Mouse (Mus musculus) spleen, adult 12 weeks (tissue): ENCODE measurements around the gene Fgf18.

Experiments used
- DNase-seq: peaks from one replicate; pipeline ENCODE4 v3.0.0; 2022; ENCODE audit warnings: low spot score

Gene Fgf18

DNA sequence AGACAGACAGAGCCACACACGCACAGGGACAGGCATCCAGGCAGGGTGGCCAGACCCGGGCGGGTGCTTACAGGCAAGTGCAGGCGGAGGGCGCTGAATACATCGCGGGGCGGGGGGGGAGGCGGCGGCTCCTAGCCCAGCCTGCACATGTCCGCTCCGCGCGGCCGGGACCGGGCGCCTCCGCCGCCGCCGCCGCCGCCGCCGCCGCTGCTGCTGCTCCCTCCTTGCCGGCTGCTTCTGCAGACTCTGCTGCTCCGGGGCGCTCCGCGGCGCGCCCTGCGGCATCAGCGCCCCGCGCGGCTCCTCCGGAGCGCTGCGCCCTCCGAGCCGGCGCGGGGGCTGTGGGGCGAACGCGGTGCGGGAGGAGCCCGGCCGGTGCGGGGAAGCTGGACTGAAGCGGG, at the start of gene Fgf18:
TSS of gene Fgf18 (minus strand) at position 230 of the 401 bp plus-strand sequence.
- DNase-seq = no peak

DNA sequence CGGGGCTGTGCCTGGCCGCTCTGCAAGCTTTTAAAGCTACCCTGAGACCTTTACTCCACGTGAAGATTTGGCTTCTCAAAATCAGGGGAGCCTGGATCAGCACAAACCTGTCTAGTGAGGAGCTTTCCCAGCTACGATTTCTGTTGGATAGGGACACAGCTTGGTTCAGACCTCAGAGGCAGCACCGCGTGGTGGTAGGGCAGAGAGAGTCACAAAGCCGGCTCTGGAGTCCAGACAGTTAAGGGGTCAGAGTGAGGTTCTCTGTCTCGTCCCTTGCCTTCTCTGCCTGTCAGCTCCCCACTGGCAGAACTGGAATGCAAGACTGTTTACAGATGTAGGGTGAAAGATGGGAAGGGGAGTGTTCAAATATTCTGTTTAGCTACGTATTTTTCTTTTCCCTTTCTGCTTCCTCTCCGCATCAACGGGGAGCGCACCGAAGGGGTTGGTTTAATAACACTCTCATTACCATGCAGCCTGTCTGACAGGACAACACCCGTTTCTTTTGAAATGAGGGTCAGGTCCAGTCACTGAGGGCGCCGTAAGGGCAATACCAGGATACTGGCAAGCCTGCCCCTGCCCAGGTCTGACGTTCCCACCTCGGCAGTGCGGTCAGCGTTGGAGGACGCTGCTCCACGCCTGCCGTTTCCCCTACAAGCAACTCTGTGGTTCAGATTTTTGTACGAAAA, 49.4 kb upstream of the Fgf18 start:
- no peak for DNase-seq

DNA sequence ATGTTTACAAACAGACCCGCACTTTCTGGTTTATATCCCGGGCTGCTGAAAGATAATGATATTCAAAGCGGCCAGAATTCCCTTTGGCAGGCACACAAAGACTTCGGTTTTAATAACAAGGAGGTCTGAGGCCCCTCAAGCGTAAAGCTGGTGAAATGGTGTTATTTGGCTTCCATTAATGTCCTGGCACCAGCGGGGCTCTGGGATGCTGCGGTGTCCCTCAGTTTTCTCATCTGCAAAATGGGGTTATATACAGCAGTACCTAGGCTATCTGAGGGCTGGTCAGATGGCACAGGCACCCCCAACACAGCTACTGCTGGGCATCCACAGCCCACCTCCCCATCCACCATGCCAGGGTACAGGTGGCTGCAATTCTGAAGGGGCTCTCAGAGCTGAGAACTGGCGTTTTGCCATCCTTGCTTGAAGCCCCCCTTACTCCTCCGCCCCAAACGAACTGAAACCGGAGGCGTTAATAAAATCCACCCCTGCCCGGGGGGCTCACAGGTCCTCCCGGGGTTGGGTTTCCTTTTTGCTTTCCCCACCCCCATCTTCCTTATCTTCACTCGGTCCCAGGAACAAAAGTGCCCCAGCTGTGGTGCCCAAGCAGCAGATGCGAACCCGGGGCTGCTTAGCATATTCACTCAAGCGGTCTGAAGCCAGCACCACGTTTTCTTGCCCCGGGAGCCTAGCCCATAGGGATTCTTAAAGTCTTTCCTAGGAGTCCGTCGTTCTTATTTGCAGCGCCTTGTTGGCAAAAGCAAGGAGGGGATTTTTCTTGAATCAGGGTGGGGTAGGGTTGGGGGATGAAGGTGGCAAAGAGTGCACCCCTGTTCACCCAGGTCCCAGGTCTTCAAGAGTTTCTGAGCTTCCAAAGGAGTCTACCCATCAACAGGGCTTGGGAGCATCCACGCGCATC, 48.6 kb upstream of the Fgf18 start:
- DNase-seq = no peak

DNA sequence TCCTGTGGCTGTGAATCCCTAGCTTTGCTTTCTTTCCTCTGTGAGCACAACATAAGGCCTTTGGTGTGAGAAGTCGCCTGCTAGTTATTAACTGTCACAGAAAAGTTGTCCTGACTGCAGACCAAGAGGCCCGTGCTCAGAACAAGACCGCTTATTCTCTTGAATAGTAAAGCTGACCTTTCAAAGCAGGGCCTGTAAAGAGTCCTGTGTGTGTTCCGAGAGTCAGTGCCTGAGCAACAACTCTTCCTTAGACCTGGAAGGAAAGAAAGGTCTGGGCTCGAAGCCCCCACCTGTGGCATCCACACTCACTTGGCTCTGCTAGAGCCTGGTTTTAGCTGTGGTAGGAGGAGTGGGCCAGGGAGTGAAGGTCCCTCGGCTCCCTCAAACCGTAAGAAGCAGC, 47.9 kb upstream of the Fgf18 start:
- no peak for DNase-seq

DNA sequence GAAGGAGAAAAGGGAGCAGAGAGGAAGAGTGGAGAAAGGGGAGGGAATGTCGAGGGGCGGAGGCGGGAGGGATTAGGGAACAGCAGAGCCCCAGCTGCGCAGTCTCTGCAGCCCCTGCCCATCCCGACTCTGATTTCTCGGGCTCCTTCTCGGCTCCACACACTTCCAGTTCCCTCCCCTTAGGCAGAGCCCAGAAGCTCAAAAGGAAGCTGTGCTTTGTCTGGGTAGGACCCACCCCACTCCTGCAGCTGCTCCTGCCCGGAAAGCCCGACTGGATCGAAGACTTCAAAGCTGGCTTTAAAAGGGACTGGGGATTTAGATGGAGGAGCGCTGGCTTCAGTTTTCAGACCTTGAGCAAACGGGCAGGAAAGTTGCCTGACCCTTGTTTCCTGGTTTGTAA, 46.5 kb upstream of the Fgf18 start:
- DNase-seq = no peak

DNA sequence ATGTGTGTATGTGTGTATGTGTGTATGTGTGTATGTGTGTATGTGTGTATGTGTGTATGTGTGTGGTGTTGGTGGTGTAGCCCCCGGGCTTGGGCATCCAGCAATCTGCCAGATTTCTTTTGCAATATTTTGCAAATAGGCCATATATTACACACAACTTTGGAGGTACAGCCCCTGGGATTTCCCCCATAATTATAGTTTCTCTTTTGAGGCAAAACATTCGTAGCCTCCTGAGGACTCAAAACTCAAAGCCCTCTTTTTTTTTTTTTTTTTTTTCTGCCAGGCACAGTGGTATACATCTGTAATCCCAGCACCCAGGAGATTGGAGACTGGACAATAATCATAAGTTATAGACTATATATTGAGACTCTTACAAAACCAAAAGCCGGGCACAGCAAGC, 34.6 kb upstream of the Fgf18 start:
- no peak for DNase-seq

DNA sequence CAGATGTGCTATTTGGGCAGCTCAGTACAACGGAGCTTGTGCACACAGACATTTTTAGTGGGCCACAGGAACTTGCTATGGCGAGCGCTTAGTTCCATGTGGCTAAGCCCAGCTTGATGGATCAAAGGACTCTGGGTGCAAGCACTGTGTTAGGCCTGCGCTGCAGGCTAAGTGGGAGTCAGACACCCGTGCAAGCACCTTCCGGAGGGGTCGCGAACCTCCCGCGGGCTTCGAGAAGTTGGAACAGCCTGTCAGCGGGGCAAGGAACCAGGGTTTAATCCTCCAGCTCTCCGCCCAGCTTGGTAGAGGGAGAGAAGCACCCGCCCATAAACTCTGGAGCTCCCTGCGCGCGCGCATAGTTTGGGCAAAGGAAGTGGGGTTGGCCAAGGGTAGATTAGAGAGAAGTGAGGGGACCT, 33.5 kb upstream of the Fgf18 start:
- DNase-seq = no peak

DNA sequence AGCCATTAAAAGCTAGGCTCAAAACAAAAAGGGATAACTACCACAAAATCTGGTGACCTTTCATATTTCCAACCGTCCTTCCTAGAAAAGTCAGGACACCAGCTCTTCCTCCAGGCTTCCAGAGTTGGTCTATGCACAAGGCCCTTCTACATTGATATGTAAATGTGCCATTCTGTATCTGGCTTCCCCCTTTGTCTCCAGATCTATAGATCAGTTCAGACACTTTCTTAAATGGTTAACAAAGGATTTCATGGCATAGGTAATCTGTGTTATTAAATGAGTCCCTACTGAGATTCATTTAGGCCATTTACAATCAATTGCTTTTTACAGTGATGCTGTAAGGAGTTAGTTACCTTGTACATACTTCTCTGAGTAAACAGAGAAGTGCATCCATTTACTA, 32.6 kb upstream of the Fgf18 start:
- DNase-seq = no peak

DNA sequence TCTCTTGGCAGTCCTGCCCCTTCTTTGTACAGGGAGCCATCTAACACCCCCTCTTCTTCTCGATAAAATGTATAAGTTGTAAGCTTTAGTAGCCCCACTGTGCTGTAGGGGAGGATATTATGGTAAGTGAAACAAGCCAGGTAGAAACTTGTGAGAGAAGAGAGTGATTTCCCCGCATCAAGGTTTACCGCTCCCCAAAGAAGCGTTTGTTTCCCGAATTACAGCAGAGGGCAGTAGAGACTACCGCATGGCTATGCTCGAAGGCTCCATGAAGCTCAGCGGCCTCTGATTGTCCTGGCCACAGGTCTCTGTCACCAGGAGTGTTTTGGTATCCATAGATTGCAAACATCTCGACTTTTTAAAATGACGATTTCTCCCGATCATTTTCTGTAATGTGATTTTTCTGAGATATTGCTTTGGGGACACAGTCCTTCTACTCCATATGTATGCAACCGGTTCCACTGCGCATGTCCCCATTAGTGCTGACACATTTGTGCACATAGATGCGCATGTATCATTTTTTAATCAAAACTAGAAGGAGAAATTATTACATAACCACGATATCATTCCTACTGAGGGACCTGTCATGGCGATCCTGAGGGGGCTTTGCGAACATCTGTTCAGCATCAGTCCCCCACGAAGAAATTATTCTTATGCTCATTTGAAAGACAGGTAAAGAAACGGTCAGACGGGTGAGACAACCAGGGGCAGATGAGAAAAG, 29.5 kb upstream of the Fgf18 start:
- no peak for DNase-seq

DNA sequence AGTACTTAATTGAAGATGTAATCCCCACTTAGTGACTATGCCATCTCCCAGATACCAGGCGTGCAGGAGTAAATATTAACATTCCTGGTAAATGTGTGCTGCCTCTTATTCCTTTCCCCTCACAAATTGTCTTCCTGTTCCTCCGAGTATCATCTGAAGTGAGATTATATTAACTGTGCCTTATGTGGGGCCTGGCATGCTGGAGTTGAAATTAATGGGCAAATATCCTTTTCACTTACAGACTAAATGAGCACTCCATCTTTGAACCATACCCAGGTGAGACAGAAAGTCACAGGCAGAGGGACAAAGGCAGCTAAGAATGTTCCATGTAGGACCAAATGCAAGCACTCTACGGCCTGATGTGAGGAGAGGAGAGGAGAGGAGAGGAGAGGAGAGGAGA, 28.6 kb upstream of the Fgf18 start:
- DNase-seq = no peak

DNA sequence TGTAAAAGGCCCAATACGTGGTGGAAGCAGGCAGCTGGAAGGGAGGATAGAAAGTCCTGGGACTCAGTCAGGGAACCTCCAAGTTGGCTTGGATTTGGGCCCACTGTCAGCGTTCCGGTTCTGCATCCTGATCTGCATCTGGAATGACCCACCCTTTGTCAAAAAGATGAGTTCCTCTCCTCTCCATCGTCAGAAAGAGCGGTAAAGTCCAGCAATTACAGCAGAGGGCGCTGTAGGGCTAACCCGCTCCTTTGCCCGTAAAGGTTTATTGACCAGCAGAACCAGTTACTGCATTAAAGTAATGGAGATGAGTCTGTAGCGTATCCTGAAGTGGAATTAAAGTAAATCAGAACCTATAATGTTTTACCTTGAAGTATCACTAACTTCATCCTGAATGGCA, 23.3 kb upstream of the Fgf18 start:
- DNase-seq = peak; percentile 18

DNA sequence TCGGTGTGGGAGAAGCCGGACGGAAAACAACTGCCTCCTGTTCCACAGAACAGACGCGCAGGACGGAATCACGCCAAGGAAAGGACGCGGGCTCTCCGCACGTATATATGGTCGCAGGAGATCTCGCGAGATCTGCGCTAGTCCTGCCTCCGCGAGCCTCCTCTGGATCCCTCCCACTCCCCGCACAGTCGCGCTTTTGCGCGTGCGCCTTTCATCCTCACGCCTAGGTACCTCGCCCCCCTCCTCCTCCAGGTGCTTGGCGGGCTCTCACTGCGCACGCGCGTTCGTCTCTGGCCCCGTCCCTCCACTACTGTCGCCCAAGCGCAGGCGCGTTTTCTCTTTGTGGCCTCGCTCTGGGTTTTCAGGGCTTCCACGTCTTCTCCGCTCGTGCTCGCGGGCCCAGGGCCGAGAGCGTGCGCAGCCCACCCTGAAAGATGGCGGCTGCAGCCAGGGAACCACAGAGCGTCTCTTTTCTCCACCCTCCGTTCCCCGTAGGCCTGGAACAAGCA, 15.9 kb upstream of the Fgf18 start, which contains the start of gene Npm1:
TSS of gene Npm1 (minus strand) at position 209 of the 509 bp plus-strand sequence.
- DNase-seq = peak; percentile 96

DNA sequence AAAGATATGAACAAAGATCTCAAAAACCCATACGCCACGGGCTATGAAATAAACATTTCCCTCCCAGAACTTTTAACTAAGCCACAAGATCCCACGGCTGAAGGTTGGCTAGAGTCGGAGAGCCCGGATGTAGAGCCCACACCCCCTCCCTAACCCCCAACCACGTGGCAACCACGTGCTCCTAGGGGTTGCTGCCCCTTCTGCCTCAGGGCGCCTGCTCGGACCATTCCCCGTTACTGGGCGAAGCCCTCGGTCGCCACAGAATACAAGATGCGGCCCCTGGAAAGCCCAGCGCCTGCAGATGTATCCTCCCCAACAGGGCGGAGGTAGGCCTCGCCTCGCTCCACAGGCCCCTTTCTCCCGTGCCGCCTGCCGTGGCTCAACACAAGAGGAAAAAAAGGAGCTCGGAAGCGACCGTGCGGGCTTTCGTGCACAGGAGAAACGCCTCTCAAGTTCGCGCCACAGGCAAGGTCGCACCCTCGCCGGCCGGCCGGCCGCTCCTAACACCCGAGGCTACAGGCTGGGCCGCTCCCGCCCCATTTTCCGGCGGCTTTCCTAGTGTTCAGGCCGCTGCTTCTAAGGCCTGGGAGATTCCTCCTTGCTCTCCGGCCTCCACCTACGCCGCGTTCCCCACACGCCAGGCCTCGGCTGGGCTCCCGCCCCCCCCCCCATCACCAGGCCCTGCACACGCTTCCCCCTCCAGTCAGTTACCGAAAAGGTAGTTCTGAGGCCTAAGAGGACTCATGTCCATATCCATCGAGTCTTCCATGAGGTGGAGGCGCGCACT, 15.2 kb upstream of the Fgf18 start:
- peak; percentile 46 for DNase-seq

DNA sequence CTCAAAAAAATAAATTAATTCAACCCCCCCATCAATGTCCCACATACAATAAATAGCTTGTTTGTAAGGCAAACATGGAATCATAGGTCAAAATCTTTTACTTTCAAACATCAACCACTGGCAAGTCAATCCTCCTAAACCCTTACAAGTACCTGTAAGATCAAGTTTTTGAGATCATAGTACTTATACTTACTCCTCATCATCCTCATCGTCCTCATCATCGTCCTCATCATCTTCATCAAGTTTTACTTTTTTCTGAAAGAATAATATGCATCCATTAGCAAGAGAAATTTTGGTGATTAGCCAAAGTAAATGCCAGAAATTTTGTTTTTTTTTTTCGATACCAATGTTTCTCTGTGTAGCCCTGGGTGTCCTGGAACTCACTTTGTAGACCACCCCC, 12.5 kb upstream of the Fgf18 start:
- DNase-seq = no peak

DNA sequence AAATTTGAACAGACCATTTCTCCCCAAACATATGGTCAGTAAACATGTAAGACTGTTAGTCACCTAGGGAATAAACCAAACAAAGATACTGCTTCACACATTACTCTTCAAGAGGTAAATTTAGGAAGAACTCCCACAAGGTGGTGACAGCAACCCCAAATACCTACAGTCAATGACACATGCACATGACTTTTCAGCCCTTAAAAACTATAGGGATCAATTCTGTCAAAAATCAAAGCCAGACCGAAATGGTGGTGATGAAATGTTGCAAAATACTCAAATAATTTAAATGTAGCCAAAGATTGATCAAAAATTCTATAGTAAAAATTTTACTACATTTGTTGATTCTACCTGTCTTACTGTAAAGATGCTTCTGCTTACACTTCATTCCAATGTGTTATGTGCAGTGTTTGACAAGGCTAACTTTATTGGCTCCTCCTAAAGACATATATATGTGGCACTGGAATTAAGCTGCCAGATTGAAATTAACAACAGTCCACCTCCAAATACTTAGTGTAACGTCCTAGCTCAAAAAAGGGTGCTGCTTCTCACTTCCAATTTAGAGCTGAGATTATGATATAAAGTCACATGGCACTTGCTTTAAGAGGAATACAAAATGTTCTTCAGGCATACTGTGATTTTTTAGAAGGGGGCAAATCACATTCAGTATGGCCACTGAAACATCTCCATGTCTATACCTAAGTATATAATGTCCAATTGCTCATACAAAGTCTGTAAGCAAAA, 10.4 kb upstream of the Fgf18 start:
- no peak for DNase-seq

DNA sequence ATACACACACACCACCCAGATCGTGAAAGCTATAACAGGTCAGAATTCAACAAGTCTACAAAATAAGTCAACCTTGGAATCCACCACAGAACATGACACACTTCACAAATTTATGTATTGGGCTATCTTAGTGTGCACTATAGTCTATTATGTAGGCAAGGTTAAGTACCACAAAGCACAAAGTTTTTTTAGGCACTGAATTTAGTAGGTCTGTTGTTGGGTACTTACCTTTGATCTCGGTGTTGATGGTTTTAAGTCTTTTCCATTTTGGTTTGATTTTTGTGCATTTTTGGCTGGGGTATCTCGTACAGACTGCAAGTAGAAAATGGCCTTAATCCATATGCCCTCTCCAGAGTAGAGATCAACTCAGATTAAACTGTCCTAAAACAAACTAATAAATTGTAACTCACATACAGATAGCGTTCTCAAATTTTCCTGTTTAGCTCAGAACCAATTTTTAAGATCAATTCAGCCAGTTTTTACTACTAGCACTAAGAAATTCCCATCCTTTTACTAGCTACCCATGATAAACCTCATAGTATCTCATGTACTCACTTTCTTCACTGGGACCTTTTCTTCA, 9.3 kb upstream of the Fgf18 start:
- no peak for DNase-seq

DNA sequence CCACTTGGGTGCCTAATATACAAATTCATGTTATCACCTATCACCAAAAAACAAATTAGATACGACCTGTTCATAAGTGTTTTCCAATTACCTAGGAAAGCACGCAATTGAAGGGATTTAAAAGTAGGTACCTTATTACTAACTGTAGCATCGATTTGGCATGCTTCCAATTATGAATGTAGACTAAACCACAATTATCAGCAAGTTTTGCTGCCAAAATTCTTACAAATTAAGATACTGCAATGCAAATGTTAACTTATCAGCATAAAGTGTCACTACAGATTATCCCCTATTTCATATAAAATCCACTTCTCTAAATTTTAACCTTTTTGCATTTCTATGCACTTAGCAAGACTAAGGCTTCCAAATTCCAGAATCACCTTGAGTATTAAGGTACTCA, 7.3 kb upstream of the Fgf18 start:
- no peak for DNase-seq

DNA sequence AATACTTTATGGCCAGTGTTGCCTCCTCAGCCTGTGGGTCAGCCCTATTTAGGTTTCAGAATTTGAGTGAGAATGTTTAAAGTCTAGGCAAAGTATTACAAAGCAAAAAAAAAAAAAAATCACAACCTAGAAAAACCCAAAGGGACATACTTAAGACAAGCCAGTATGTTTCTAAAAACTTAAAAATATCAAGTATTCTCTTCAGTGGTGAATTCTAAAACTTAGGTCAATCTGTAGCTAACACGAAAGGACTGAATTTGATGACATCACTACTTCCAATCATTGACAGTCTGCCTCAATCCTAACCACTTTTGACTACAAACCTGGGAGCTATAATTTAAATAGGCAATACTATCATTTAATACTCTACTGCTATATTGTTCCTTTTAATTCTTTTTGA, 5.8 kb upstream of the Fgf18 start:
- no peak for DNase-seq

DNA sequence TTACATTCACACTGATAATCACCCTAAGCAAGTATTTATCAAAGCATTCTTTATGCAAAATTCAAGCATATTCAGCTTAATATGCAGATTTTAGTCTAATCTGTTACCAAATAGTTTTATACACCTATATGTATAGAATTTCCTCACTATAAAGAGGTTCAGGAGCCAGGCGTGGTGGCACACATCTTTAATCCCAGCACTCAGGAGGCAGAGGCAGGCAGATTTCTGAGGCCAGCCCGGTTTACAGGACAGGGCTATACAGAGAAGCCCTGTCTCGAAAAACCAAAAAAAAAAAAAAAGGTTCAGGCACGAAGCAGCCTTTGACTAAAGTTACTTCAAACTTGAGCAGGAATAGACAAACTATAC, 4.6 kb upstream of the Fgf18 start:
- no peak for DNase-seq

DNA sequence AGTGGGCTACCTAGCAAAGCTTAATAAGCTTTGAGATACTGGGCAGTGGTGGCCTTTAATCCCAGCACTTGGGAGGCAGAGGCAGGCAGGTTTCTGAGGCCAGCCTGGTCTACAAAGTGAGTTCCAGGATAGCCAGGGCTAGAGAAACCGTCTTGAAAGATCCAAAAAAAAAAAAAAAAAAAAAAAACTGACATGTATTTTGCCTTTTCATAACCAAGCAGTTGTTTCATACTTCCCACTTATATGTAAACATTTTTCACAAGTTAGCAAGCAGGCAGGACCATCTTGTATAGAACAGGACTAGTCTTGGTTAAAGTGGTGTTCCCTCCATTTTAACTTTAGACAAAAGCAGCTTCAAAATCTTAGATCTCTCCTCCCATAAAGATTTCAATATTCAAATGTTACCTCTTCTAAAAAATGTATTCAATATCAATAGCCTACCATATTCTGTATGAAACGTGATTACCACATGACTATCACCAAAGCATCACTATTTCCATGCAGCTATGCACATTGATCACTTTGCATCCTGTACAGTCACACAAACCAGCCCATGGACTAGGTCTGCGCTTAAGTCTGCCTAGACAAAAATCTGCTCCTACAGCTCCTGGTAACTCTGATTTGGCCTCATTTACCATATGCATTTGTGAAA, 4.1 kb upstream of the Fgf18 start:
- no peak for DNase-seq
